Mouse (Mus musculus): ENCODE measurements at regions not wholly inside any gene's neighbourhood (a gene's known extent, or its start where the extent isn't known, plus 50 kb on each side); places are given as distances from the start of the nearest gene placed in this dataset.
A peak's percentile ranks its signal among the peaks of the same experiment; 100 is the strongest.

GRCm38 (mm10) chr9:84673327-84673726 is 639.2 kb upstream of the Gm11114 start:
- Histone ChIP-seq H3K4me3 (no peak overlapping the region), H3K4me2 (replicated peaks) (no peak overlapping the region), H3K27ac (no peak overlapping the region), H3K36me3 (no peaks in the 10 kb centered on the region), H3K9ac (no peak overlapping the region), H3K9me3 (no peaks in the 10 kb centered on the region), H3K27me3 (no peaks in the 10 kb centered on the region), H3K4me1 (no peaks in the 10 kb centered on the region)
- WGBS = 35% methylated on average over 3 of the region's 3 CpGs
- ATAC-seq (ENCODE audit: low FRiP score, low read depth) = no peak

GRCm38 (mm10) chr9:84678416-84678815 is 634.2 kb upstream of the Gm11114 start:
- no peak overlapping the region for H3K4me3 ChIP-seq
- H3K9ac ChIP-seq = no peak overlapping the region
- H3K27me3 ChIP-seq = no peaks in the 10 kb centered on the region
- no peaks in the 10 kb centered on the region for H3K36me3 ChIP-seq
- 90% methylated on average over 1 of the region's 1 CpGs for whole genome bisulfite sequencing
- no peaks in the 10 kb centered on the region for H3K9me3 ChIP-seq
- no peak for ATAC-seq (ENCODE audit: low FRiP score, low read depth)
- H3K27ac ChIP-seq = no peak overlapping the region
- H3K4me1 ChIP-seq = no peaks in the 10 kb centered on the region
- H3K4me2 ChIP-seq (replicated peaks) = no peak overlapping the region

GRCm38 (mm10) chr9:84718615-84719191 is 593.9 kb upstream of the Gm11114 start:
- Histone ChIP-seq H3K36me3 (no peaks in the 10 kb centered on the region), H3K4me1 (no peaks in the 10 kb centered on the region), H3K4me2 (replicated peaks) (no peak overlapping the region), H3K4me3 (no peak overlapping the region), H3K27me3 (no peaks in the 10 kb centered on the region), H3K27ac (no peak overlapping the region), H3K9ac (no peak overlapping the region), H3K9me3 (no peaks in the 10 kb centered on the region)
- WGBS = 50% methylated on average over 3 of the region's 3 CpGs
- no peak for ATAC-seq (ENCODE audit: low FRiP score, low read depth)

GRCm38 (mm10) chr9:84719396-84719795 is 593.2 kb upstream of the Gm11114 start:
- H3K9me3 ChIP-seq = no peaks in the 10 kb centered on the region
- no peak overlapping the region for H3K9ac ChIP-seq
- no peak overlapping the region for H3K4me3 ChIP-seq
- H3K27me3 ChIP-seq = no peaks in the 10 kb centered on the region
- ATAC-seq (ENCODE audit: low FRiP score, low read depth) = no peak
- no peaks in the 10 kb centered on the region for H3K4me1 ChIP-seq
- H3K36me3 ChIP-seq = no peaks in the 10 kb centered on the region
- no peak overlapping the region for H3K27ac ChIP-seq
- no peak overlapping the region for H3K4me2 ChIP-seq (replicated peaks)
- WGBS = 81% methylated on average over 3 of the region's 3 CpGs

GRCm38 (mm10) chr9:84720454-84720853 is 592.1 kb upstream of the Gm11114 start:
- Histone ChIP-seq H3K27me3 (no peaks in the 10 kb centered on the region), H3K4me1 (no peaks in the 10 kb centered on the region), H3K4me2 (replicated peaks) (no peak overlapping the region), H3K36me3 (no peaks in the 10 kb centered on the region), H3K9me3 (no peaks in the 10 kb centered on the region), H3K27ac (no peak overlapping the region), H3K9ac (no peak overlapping the region), H3K4me3 (no peak overlapping the region)
- WGBS = 82% methylated on average over 2 of the region's 2 CpGs
- ATAC-seq (ENCODE audit: low FRiP score, low read depth) = no peak

GRCm38 (mm10) chr9:84739266-84739665 is 573.3 kb upstream of the Gm11114 start:
- Histone ChIP-seq H3K4me1 (no peaks in the 10 kb centered on the region), H3K4me2 (replicated peaks) (no peak overlapping the region), H3K9me3 (no peaks in the 10 kb centered on the region), H3K27me3 (no peaks in the 10 kb centered on the region), H3K36me3 (no peaks in the 10 kb centered on the region), H3K27ac (no peak overlapping the region), H3K9ac (no peak overlapping the region), H3K4me3 (no peak overlapping the region)
- no peak for ATAC-seq (ENCODE audit: low FRiP score, low read depth)
- WGBS = 59% methylated on average over 2 of the region's 2 CpGs

GRCm38 (mm10) chr9:84740336-84740735 is 572.2 kb upstream of the Gm11114 start:
- H3K9me3 ChIP-seq = no peaks in the 10 kb centered on the region
- H3K4me1 ChIP-seq = no peaks in the 10 kb centered on the region
- no peak overlapping the region for H3K27ac ChIP-seq
- no peak overlapping the region for H3K4me3 ChIP-seq
- H3K27me3 ChIP-seq = no peaks in the 10 kb centered on the region
- ATAC-seq (ENCODE audit: low FRiP score, low read depth) = no peak
- 75% methylated on average over 2 of the region's 2 CpGs for WGBS
- no peak overlapping the region for H3K4me2 ChIP-seq (replicated peaks)
- H3K9ac ChIP-seq = no peak overlapping the region
- no peaks in the 10 kb centered on the region for H3K36me3 ChIP-seq

- no peaks in the 10 kb centered on the region for H3K36me3 ChIP-seq
- no peaks in the 10 kb centered on the region for H3K4me1 ChIP-seq
- WGBS = 77% methylated on average over 1 of the region's 1 CpGs
- H3K9ac ChIP-seq = no peak overlapping the region
- no peak overlapping the region for H3K4me3 ChIP-seq
- no peaks in the 10 kb centered on the region for H3K27me3 ChIP-seq
- no peak for ATAC-seq (ENCODE audit: low FRiP score, low read depth)
- H3K9me3 ChIP-seq = no peaks in the 10 kb centered on the region
- H3K27ac ChIP-seq = no peak overlapping the region
- H3K4me2 ChIP-seq (replicated peaks) = no peak overlapping the region
These were observed 558.2 kb upstream of the Gm11114 start for GRCm38 (mm10) chr9:84754332-84754731.

- Histone ChIP-seq H3K4me2 (replicated peaks) (no peak overlapping the region), H3K4me1 (no peaks in the 10 kb centered on the region), H3K9me3 (no peaks in the 10 kb centered on the region), H3K36me3 (no peaks in the 10 kb centered on the region), H3K9ac (no peak overlapping the region), H3K27me3 (no peaks in the 10 kb centered on the region), H3K27ac (no peak overlapping the region), H3K4me3 (no peak overlapping the region)
- ATAC-seq (ENCODE audit: low FRiP score, low read depth) = peak; percentile 59
- 62% methylated on average over 2 of the region's 2 CpGs for WGBS
These were observed 557.7 kb upstream of the Gm11114 start for GRCm38 (mm10) chr9:84754828-84755227.

- no peak overlapping the region for H3K27ac ChIP-seq
- no peaks in the 10 kb centered on the region for H3K4me1 ChIP-seq
- 0 out of 2 replicates have a peak overlapping the region, but pooled peaks have one; percentile 5 for H3K4me2 ChIP-seq (replicated peaks)
- ATAC-seq (ENCODE audit: low FRiP score, low read depth) = no peak
- no peak overlapping the region for H3K9ac ChIP-seq
- no peaks in the 10 kb centered on the region for H3K27me3 ChIP-seq
- WGBS = 50% methylated on average over 11 of the region's 11 CpGs
- no peak overlapping the region for H3K4me3 ChIP-seq
- H3K36me3 ChIP-seq = no peaks in the 10 kb centered on the region
- H3K9me3 ChIP-seq = no peaks in the 10 kb centered on the region
These were observed 538.2 kb upstream of the Gm11114 start for GRCm38 (mm10) chr9:84774348-84774747.

GRCm38 (mm10) chr9:84775190-84775589 is 537.4 kb upstream of the Gm11114 start:
- Histone ChIP-seq H3K27me3 (no peaks in the 10 kb centered on the region), H3K27ac (no peak overlapping the region)

GRCm38 (mm10) chr9:84779125-84779524 is 533.4 kb upstream of the Gm11114 start:
- 78% methylated on average over 1 of the region's 1 CpGs for WGBS
- Histone ChIP-seq H3K4me1 (no peaks in the 10 kb centered on the region), H3K36me3 (no peaks in the 10 kb centered on the region), H3K27me3 (no peaks in the 10 kb centered on the region), H3K4me3 (no peak overlapping the region), H3K9ac (no peak overlapping the region), H3K4me2 (replicated peaks) (no peak overlapping the region), H3K9me3 (no peaks in the 10 kb centered on the region), H3K27ac (no peak overlapping the region)
- no peak for ATAC-seq (ENCODE audit: low FRiP score, low read depth)

More at GRCm38 (mm10) chr9:84775190-84775589, 537.4 kb upstream of the Gm11114 start:
- Histone ChIP-seq H3K4me1 (no peaks in the 10 kb centered on the region), H3K4me3 (no peak overlapping the region), H3K9ac (no peak overlapping the region), H3K36me3 (no peaks in the 10 kb centered on the region), H3K9me3 (no peaks in the 10 kb centered on the region), H3K4me2 (replicated peaks) (no peak overlapping the region)
- no peak for ATAC-seq (ENCODE audit: low FRiP score, low read depth)
- 75% methylated on average over 2 of the region's 2 CpGs for WGBS

GRCm38 (mm10) chr9:84825768-84826167 is 486.8 kb upstream of the Gm11114 start:
- Histone ChIP-seq H3K4me2 (replicated peaks) (no peak overlapping the region), H3K36me3 (no peaks in the 10 kb centered on the region), H3K27ac (no peak overlapping the region), H3K9ac (no peak overlapping the region), H3K4me1 (no peaks in the 10 kb centered on the region), H3K27me3 (no peaks in the 10 kb centered on the region), H3K4me3 (no peak overlapping the region), H3K9me3 (no peaks in the 10 kb centered on the region)
- ATAC-seq (ENCODE audit: low FRiP score, low read depth) = no peak

Data from limb, embryonic 13.5 days (tissue).